Mouse (Mus musculus) CH12.LX (cell line): ENCODE results near the gene Naa60. TPM values are rescaled to one million over a fixed set of nuclear protein-coding genes. Genes with fewer than 3 reads are reported as not detected.

ENCODE experiments used
- DNase-seq: peaks from one replicate; pipeline ENCODE4 v3.0.0-alpha.2; 2013; ENCODE audit errors: extremely low read depth
- H3K27ac ChIP-seq: 2 replicates; pipeline ENCODE4 v1.5.1; 2012; ENCODE audit warnings: low read depth, mild to moderate bottlenecking, control low read depth, moderate library complexity; ENCODE audit not compliant: insufficient read depth
- H3K27me3 ChIP-seq: replicated peaks from 2 replicates; pipeline ENCODE3; 2012; ENCODE audit warnings: inconsistent platforms
- H3K36me3 ChIP-seq, 2 experiments: replicated peaks in 1 of 2; 2 replicates each; pipeline versions ENCODE3 to v1.6.1; 2012; ENCODE audit warnings: inconsistent platforms in 1 of 2, low read length in 1 of 2, mild to moderate bottlenecking in 1 of 2, mixed read lengths in 1 of 2, moderate library complexity in 1 of 2; ENCODE audit not compliant: control insufficient read depth in 1 of 2, insufficient read depth in 1 of 2
- H3K4me1 ChIP-seq, 2 experiments: 2 replicates each; pipeline ENCODE4 v1.6.1; 2012; ENCODE audit warnings: inconsistent platforms in 1 of 2, moderate library complexity in 1 of 2; ENCODE audit not compliant: insufficient read depth in 2 of 2, control insufficient read depth in 1 of 2
- H3K4me2 ChIP-seq: 2 replicates; pipeline ENCODE4 v1.6.1; 2012; ENCODE audit warnings: low read depth, mild to moderate bottlenecking, control low read depth; ENCODE audit not compliant: poor library complexity, insufficient read depth, severe bottlenecking
- H3K4me3 ChIP-seq, 3 experiments: fragments of 150-350 bp in 1 of 3; sonication (generic) in 1 of 3; replicated peaks in 1 of 3; 2 replicates each; pipeline versions ENCODE3 to v1.5.1; 2011 to 2012; ENCODE audit warnings: low read depth in 2 of 3, low read length in 2 of 3, mild to moderate bottlenecking in 2 of 3, moderate library complexity in 2 of 3, control low read depth in 1 of 3, improper control_type of control experiment in 1 of 3, inconsistent platforms in 1 of 3, mixed read lengths in 1 of 3; ENCODE audit not compliant: poor library complexity in 1 of 3
- H3K79me2 ChIP-seq: replicated peaks from 2 replicates; pipeline ENCODE4 v1.6.1; 2012; ENCODE audit warnings: mild to moderate bottlenecking, moderate library complexity; ENCODE audit not compliant: control insufficient read depth, poor library complexity, insufficient read depth, severe bottlenecking; ENCODE audit errors: extremely low read depth
- H3K9ac ChIP-seq: 2 replicates; pipeline ENCODE4 v1.6.1; 2012; ENCODE audit warnings: low read depth, mild to moderate bottlenecking, control low read depth, moderate library complexity; ENCODE audit not compliant: insufficient read depth
- H3K9me3 ChIP-seq: replicated peaks from 2 replicates; pipeline ENCODE3; 2012; ENCODE audit warnings: low read length, inconsistent platforms, mixed read lengths
- CHD2 ChIP-seq: IDR thresholded peaks from 2 replicates; pipeline ENCODE4 v1.6.1; 2011; ENCODE audit warnings: low read length, improper control_type of control experiment
- ELF1 ChIP-seq: IDR thresholded peaks from 2 replicates; pipeline ENCODE4 v1.6.1; 2014; ENCODE audit warnings: low read depth, mild to moderate bottlenecking, inconsistent platforms, low read length, improper control_type of control experiment
- ETS1 ChIP-seq: conservative IDR thresholded peaks from 2 replicates; pipeline ENCODE4 v1.6.1; 2012; ENCODE audit warnings: low read depth, mild to moderate bottlenecking, inconsistent platforms, low read length, improper control_type of control experiment, moderate library complexity
- GABPA ChIP-seq: IDR thresholded peaks from 2 replicates; pipeline ENCODE4 v1.6.1; 2012; ENCODE audit warnings: low read depth, low read length, improper control_type of control experiment, inconsistent platforms; ENCODE audit not compliant: insufficient replicate concordance
- HCFC1 ChIP-seq: IDR thresholded peaks from 2 replicates; pipeline ENCODE4 v1.6.1; 2012; ENCODE audit warnings: low read depth, mild to moderate bottlenecking, inconsistent platforms, low read length, improper control_type of control experiment
- IRF4 ChIP-seq: IDR thresholded peaks from 2 replicates; pipeline ENCODE4 v1.6.1; 2014; ENCODE audit warnings: low read depth, mild to moderate bottlenecking, inconsistent platforms, low read length, improper control_type of control experiment
- JUN ChIP-seq: IDR thresholded peaks from 2 replicates; pipeline ENCODE4 v1.6.1; 2011; ENCODE audit warnings: low read depth, mild to moderate bottlenecking, low read length, improper control_type of control experiment, moderate library complexity; ENCODE audit not compliant: insufficient read depth
- KAT2A ChIP-seq: IDR thresholded peaks from 2 replicates; pipeline ENCODE4 v1.6.1; 2012; ENCODE audit warnings: low read length, improper control_type of control experiment, inconsistent platforms; ENCODE audit not compliant: insufficient replicate concordance
- MAX ChIP-seq: IDR thresholded peaks from 2 replicates; pipeline ENCODE4 v1.6.1; 2011; ENCODE audit warnings: low read length, improper control_type of control experiment
- MAZ ChIP-seq: IDR thresholded peaks from 2 replicates; pipeline ENCODE4 v1.6.1; 2012; ENCODE audit warnings: low read depth, mild to moderate bottlenecking, inconsistent platforms, low read length, improper control_type of control experiment, moderate library complexity
- MEF2A ChIP-seq: IDR thresholded peaks from 2 replicates; pipeline ENCODE4 v1.6.1; 2014; ENCODE audit warnings: low read depth, mild to moderate bottlenecking, inconsistent platforms, low read length, improper control_type of control experiment, borderline replicate concordance
- MXI1 ChIP-seq: IDR thresholded peaks from 2 replicates; pipeline ENCODE4 v1.6.1; 2011; ENCODE audit warnings: mild to moderate bottlenecking, low read depth, low read length, improper control_type of control experiment
- MYC ChIP-seq: IDR thresholded peaks from 2 replicates; pipeline ENCODE4 v1.6.1; 2011; ENCODE audit warnings: low read depth, mild to moderate bottlenecking, improper control_type of control experiment, low read length
- NELFE ChIP-seq: IDR thresholded peaks from 2 replicates; pipeline ENCODE4 v1.6.1; 2011; ENCODE audit warnings: low read depth, low read length, improper control_type of control experiment
- NRF1 ChIP-seq: IDR thresholded peaks from 2 replicates; pipeline ENCODE4 v1.6.1; 2014; ENCODE audit warnings: low read depth, mild to moderate bottlenecking, inconsistent platforms, low read length, improper control_type of control experiment, moderate library complexity
- PAX5 ChIP-seq: IDR thresholded peaks from 2 replicates; pipeline ENCODE4 v1.6.1; 2012; ENCODE audit warnings: low read length, inconsistent platforms, mixed read lengths
- POLR2A ChIP-seq: IDR thresholded peaks from 2 replicates; pipeline ENCODE4 v1.6.1; 2011; ENCODE audit warnings: low read depth, mild to moderate bottlenecking, improper control_type of control experiment, low read length
- POLR2AphosphoS2 ChIP-seq: IDR thresholded peaks from 2 replicates; pipeline ENCODE4 v1.6.1; 2011; ENCODE audit warnings: low read depth, low read length, improper control_type of control experiment
- RAD21 ChIP-seq: IDR thresholded peaks from 2 replicates; pipeline ENCODE4 v1.6.1; 2011; ENCODE audit warnings: low read depth, mild to moderate bottlenecking, low read length, improper control_type of control experiment, moderate library complexity
- RCOR1 ChIP-seq: conservative IDR thresholded peaks from 2 replicates; pipeline ENCODE4 v1.6.1; 2012; ENCODE audit warnings: low read depth, mild to moderate bottlenecking, inconsistent platforms, low read length, improper control_type of control experiment
- SIN3A ChIP-seq: IDR thresholded peaks from 2 replicates; pipeline ENCODE4 v1.6.1; 2012; ENCODE audit warnings: low read length, improper control_type of control experiment, inconsistent platforms
- TBP ChIP-seq: conservative IDR thresholded peaks from 2 replicates; pipeline ENCODE4 v1.6.1; 2011; ENCODE audit warnings: low read depth, low read length, improper control_type of control experiment
- TCF12 ChIP-seq: IDR thresholded peaks from 2 replicates; pipeline ENCODE4 v1.6.1; 2014; ENCODE audit warnings: low read depth, mild to moderate bottlenecking, inconsistent platforms, low read length, improper control_type of control experiment
- USF2 ChIP-seq: conservative IDR thresholded peaks from 2 replicates; pipeline ENCODE4 v1.6.1; 2011; ENCODE audit warnings: low read depth, low read length, improper control_type of control experiment
- ZC3H11A ChIP-seq: IDR thresholded peaks from 2 replicates; pipeline ENCODE4 v1.6.1; 2012; ENCODE audit warnings: low read depth, mild to moderate bottlenecking, inconsistent platforms, low read length, improper control_type of control experiment
- ZKSCAN1 ChIP-seq: IDR thresholded peaks from 2 replicates; pipeline ENCODE4 v1.6.1; 2012; ENCODE audit warnings: low read depth, inconsistent platforms, low read length, improper control_type of control experiment, borderline replicate concordance
- ZMIZ1 ChIP-seq: IDR thresholded peaks from 2 replicates; pipeline ENCODE4 v1.6.1; 2012; ENCODE audit warnings: low read depth, mild to moderate bottlenecking, inconsistent platforms, low read length, improper control_type of control experiment
- dilution Hi-C: fragments of 300-500 bp; cut with MboI; formaldehyde crosslinking; loops from 2 replicates; pipeline ENCODE4 v1.14.3; 2020; ENCODE audit warnings: low sequenced_read_pairs; ENCODE audit not compliant: extremely low pct_unique_long_range_greater_than_20kb, extremely low pct_ligation_motif_present
- in situ Hi-C: fragments of 300-500 bp; cut with MboI; formaldehyde crosslinking; loops from 3 replicates; pipeline ENCODE4 v1.14.3; 2019; ENCODE audit warnings: low sequenced_read_pairs, low pct_ligation_motif_present, low pct_unique_long_range_greater_than_20kb, mixed read lengths
- polyA plus RNA-seq: library from polyadenylated mRNA; unstranded; fragments of >175 nt; gene quantifications from 2 replicates; pipeline ENCODE4 v1.2.1, GENCODE M21; 2012; ENCODE audit warnings: low read depth; ENCODE audit not compliant: insufficient read length
- total RNA-seq, 2 experiments: library from RNA; depleted of rRNA; stranded (reverse); fragments of 300-350 nt in 1 of 2; fragments of >200 nt in 1 of 2; gene quantifications; 2 replicates each; pipeline ENCODE4 v1.2.3; 2012 to 2014

Gene Naa60
- total and polyA plus RNA-seq, 3 experiments, result 26.4 to 81.5 (median 31.9) TPM

GRCm38 (mm10) chr16:3893739-3894138 is 21.6 kb downstream of the Naa60 start:
- peaks cover 27 to 67% of the 10 kb centered on the region in 2 experiments for H3K36me3 ChIP-seq
- H3K4me1 ChIP-seq, result peaks cover 9 to 28% of the 10 kb centered on the region in 2 experiments
- no peak overlapping the region for H3K4me2 ChIP-seq
- H3K27me3 ChIP-seq, result no peaks in the 10 kb centered on the region
- TF ChIP-seq JUN (no peak), ZMIZ1 (no peak), GABPA (no peak), ELF1 (no peak), USF2 (no peak), TCF12 (no peak), MEF2A (no peak), RCOR1 (no peak), ZC3H11A (no peak), RAD21 (no peak), MXI1 (no peak), MYC (no peak), MAX (no peak)
- TF ChIP-seq, all 38 proteins: peak for 0
- Histone ChIP-seq H3K9me3 (no peaks in the 10 kb centered on the region), H3K4me3 (no peak overlapping the region), H3K9ac (no peak overlapping the region), H3K27ac (no peak overlapping the region), H3K79me2 (peaks cover 25% of the 10 kb centered on the region)
- in situ Hi-C loops (no loop called here), dilution Hi-C loops (no loop called here)
- DNase-seq, result no peak

GRCm38 (mm10) chr16:3895173-3895792 is 23.1 kb downstream of the Naa60 start:
- Histone ChIP-seq H3K27ac (peak overlapping the region; percentile 88), H3K79me2 (peaks cover 23% of the 10 kb centered on the region), H3K4me3 (peak overlapping the region; percentile 57 to 84 (median 59)), H3K9me3 (no peaks in the 10 kb centered on the region), H3K27me3 (no peaks in the 10 kb centered on the region), H3K36me3 (peaks cover 42 to 77% of the 10 kb centered on the region in 2 experiments), H3K4me2 (peak overlapping the region; percentile 98)
- in situ Hi-C loops, result no loop called here
- dilution Hi-C loops, result no loop called here
- TF ChIP-seq RCOR1 (no peak), JUN (no peak), MAX (peak; percentile 71), MEF2A (no peak), ETS1 (0 out of 2 replicates have a peak, but pooled peaks have one; percentile 37), ZMIZ1 (peak; percentile 90), NRF1 (no peak), CHD2 (no peak), PAX5 (no peak), MXI1 (peak; percentile 89), HCFC1 (peak; percentile 87), POLR2AphosphoS2 (peak; percentile 89; the same call in 1 of the 2 replicates), KAT2A (peak; percentile 54; the same call in 1 of the 2 replicates), SIN3A (peak; percentile 91), TCF12 (peak; percentile 87), TBP (peak; percentile 98), MYC (peak; percentile 72; the same call in 1 of the 2 replicates), MAZ (0 out of 2 replicates have a peak, but pooled peaks have one; percentile 51), ZKSCAN1 (no peak; the same call in 1 of the 2 replicates), POLR2A (peak; percentile 99), IRF4 (peak; percentile 78), RAD21 (no peak), ELF1 (peak; percentile 93), NELFE (peak; percentile 97)
- TF ChIP-seq, all 38 proteins: peak for 16
- peak overlapping the region; percentile 98 for H3K9ac ChIP-seq
- peak; percentile 93 for DNase-seq
- H3K4me1 ChIP-seq, result peaks cover 9 to 27% of the 10 kb centered on the region in 2 experiments
